Comparison of ENCODE assay signal across 15 mouse cellular contexts in the genomic region with DNA sequence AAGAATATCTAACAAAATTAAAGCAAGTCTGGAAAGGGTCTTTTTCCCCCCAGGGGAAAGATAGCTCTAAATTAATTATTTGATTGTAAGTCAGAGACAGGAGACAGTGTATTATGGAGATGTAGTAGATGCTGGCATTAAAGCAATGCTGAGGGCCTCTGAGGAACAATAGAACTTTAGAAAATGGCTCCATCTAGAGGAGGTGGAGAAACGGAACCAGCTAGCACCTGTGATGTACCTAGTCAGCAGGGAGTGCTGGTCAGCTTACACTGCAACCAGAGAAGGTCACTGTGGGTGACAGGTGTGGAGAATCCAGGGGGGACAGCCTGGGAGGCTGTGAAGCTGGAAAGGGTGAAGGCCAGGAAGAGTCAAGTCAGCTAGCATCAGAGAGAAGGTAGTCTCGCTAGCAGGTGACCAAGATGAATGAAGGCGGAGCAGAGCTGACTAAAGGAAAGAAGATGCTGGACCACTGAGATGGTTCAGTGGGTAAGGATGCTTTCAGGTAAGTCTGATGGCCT. TPM values are rescaled to one million over a fixed set of nuclear protein-coding genes. Genes with fewer than 3 reads are reported as not detected.
DNase-seq lines count a peak whose midpoint lies in the region; ATAC-seq and TF ChIP-seq lines count a peak whose summit lies in the region.
"Had no signal": no experiment of that assay in that cellular context is flagged by ENCODE, and none has a peak within 500 bp of the region (broad histone marks: within the 10 kb centered on the region; RNA-seq: fewer than 3 reads in every experiment).

No protein-coding gene starts in this region.

- WGBS in intestine, postnatal 0 days, result 65% methylated on average over 3 of the region's 3 CpGs
- 62% methylated on average over 3 of the region's 3 CpGs for WGBS in intestine, embryonic 15.5 days
- WGBS in lung, postnatal 0 days, result 58% methylated on average over 3 of the region's 3 CpGs

- H3K27ac ChIP-seq in intestine, postnatal 0 days (ENCODE audit: low read depth, low read length), result no peak overlapping the region
- H3K27ac ChIP-seq in intestine, embryonic 15.5 days, result no peak overlapping the region
- H3K27ac ChIP-seq in lung, postnatal 0 days (ENCODE audit: low read length), result no peak overlapping the region
- H3K27ac ChIP-seq: embryonic facial prominence, embryonic 10.5 days; midbrain, embryonic 12.5 days; neural tube, embryonic 12.5 days had no signal

- H3K4me2 ChIP-seq in intestine, postnatal 0 days (replicated peaks; ENCODE audit: low read depth), result no peak overlapping the region
- H3K4me2 ChIP-seq in intestine, embryonic 15.5 days (replicated peaks), result no peak overlapping the region
- H3K4me2 ChIP-seq in lung, postnatal 0 days (replicated peaks; ENCODE audit: low read depth, low read length), result no peak overlapping the region
- H3K4me2 ChIP-seq: midbrain, embryonic 12.5 days; neural tube, embryonic 12.5 days had no signal

- DNase-seq in lung, postnatal 0 days (ENCODE audit: low spot score), result peak; percentile 6
- DNase-seq in lung, adult 18-20 months, result no peak
- peak; percentile 18 for DNase-seq in NIH3T3 (ENCODE audit: low read depth)
- DNase-seq in cerebellum, adult 8-10 months, result no peak
- no peak for DNase-seq in ovary, postnatal 36 days (ENCODE audit: low spot score)
- DNase-seq: cerebellum, adult 18-20 months; heart, postnatal 4 days; left cerebral cortex, postnatal 4 days; thymus, postnatal 14 days had no signal

- H3K4me3 ChIP-seq in intestine, postnatal 0 days (ENCODE audit: low read depth, low read length), result no peak overlapping the region
- H3K4me3 ChIP-seq in intestine, embryonic 15.5 days (replicated peaks), result no peak overlapping the region
- no peak overlapping the region for H3K4me3 ChIP-seq in lung, postnatal 0 days (ENCODE audit: low read depth, low read length)
- H3K4me3 ChIP-seq: embryonic facial prominence, embryonic 10.5 days; midbrain, embryonic 12.5 days; neural tube, embryonic 12.5 days had no signal

- peak; percentile 54 for TF ChIP-seq CTCF in intestine, postnatal 0 days (IDR thresholded peaks at IDR 0.05; ENCODE audit: low read depth)
- TF ChIP-seq CTCF in lung, postnatal 0 days (IDR thresholded peaks at IDR 0.05), result peak; percentile 32

- H3K27me3 ChIP-seq in intestine, postnatal 0 days (replicated peaks; ENCODE audit: control insufficient read depth, insufficient read depth, low read length), result no peaks in the 10 kb centered on the region
- H3K27me3 ChIP-seq in intestine, embryonic 15.5 days (replicated peaks), result no peaks in the 10 kb centered on the region
- H3K27me3 ChIP-seq in lung, postnatal 0 days (replicated peaks; ENCODE audit: insufficient read depth, low read length), result no peaks in the 10 kb centered on the region
- H3K27me3 ChIP-seq: midbrain, embryonic 12.5 days; neural tube, embryonic 12.5 days had no signal

- no peak overlapping the region for H3K9ac ChIP-seq in intestine, postnatal 0 days (ENCODE audit: low read depth, low read length)
- H3K9ac ChIP-seq in intestine, embryonic 15.5 days, result no peak overlapping the region
- no peak overlapping the region for H3K9ac ChIP-seq in lung, postnatal 0 days (replicated peaks; ENCODE audit: low read depth)
- H3K9ac ChIP-seq: midbrain, embryonic 12.5 days; neural tube, embryonic 12.5 days had no signal

- TF ChIP-seq EP300 in lung, postnatal 0 days (IDR thresholded peaks at IDR 0.05), result no peak

- no peak for ATAC-seq in intestine, postnatal 0 days
- ATAC-seq in intestine, embryonic 15.5 days, result no peak
- ATAC-seq in lung, postnatal 0 days, result no peak

- no peaks in the 10 kb centered on the region for H3K36me3 ChIP-seq in intestine, postnatal 0 days (ENCODE audit: control insufficient read depth, insufficient read depth)
- H3K36me3 ChIP-seq in intestine, embryonic 15.5 days, result no peaks in the 10 kb centered on the region
- H3K36me3 ChIP-seq in lung, postnatal 0 days (ENCODE audit: insufficient read depth, low read length), result no peaks in the 10 kb centered on the region
- H3K36me3 ChIP-seq: embryonic facial prominence, embryonic 10.5 days; midbrain, embryonic 12.5 days; neural tube, embryonic 12.5 days had no signal

- 0 out of 2 replicates have a peak, but pooled peaks cover 3% of the 10 kb centered on the region for H3K4me1 ChIP-seq in intestine, postnatal 0 days (replicated peaks; ENCODE audit: control insufficient read depth, insufficient read depth, low read length)
- H3K4me1 ChIP-seq in intestine, embryonic 15.5 days (replicated peaks), result peaks cover 9% of the 10 kb centered on the region
- H3K4me1 ChIP-seq in lung, postnatal 0 days (ENCODE audit: insufficient read depth, low read depth, low read length), result no peaks in the 10 kb centered on the region
- H3K4me1 ChIP-seq: neural tube, embryonic 12.5 days had no signal

- no peaks in the 10 kb centered on the region for H3K9me3 ChIP-seq in intestine, postnatal 0 days (ENCODE audit: control insufficient read depth)
- no peaks in the 10 kb centered on the region for H3K9me3 ChIP-seq in intestine, embryonic 15.5 days
- H3K9me3 ChIP-seq in lung, postnatal 0 days (ENCODE audit: low read length), result no peaks in the 10 kb centered on the region
- H3K9me3 ChIP-seq: embryonic facial prominence, embryonic 10.5 days; G1E; midbrain, embryonic 12.5 days; neural tube, embryonic 12.5 days had no signal

RNA-seq across cellular contexts. Expression of gene Ercc4, which starts 48.7 kb away (rescaled TPM):
- 4.5 and 5.5 TPM in 2 replicates for polyA plus RNA-seq in intestine, postnatal 0 days (2015; fragmentation: Nextera tagmentation; extraction: Ambion mirVana)
- polyA plus RNA-seq in intestine, embryonic 15.5 days (2015; fragmentation: Nextera tagmentation; extraction: Ambion mirVana), result 10.7 and 10.9 TPM in 2 replicates
- 7.9 and 8.1 TPM in 2 replicates for polyA plus RNA-seq in lung, postnatal 0 days (2015; fragmentation: Nextera tagmentation; extraction: Ambion mirVana)

Comparison
In these comparisons a context has a peak if more than half of its experiments do, and no peak if none do; other contexts are left out.
1. DNase-seq: peak in lung, postnatal 0 days (single experiment) and NIH3T3 (single experiment); none in lung, adult 18-20 months (0 of 2), cerebellum, adult 8-10 months (single experiment) and ovary, postnatal 36 days (single experiment).